Mouse (Mus musculus): ENCODE data around the gene Wasf2. TPM values are rescaled to one million over a fixed set of nuclear protein-coding genes. Genes with fewer than 3 reads are reported as not detected.

Wasf2 gene
- polyA plus RNA-seq, 1 experiment: 97.6 TPM

GRCm38 (mm10) chr4:133087177-133087714, 43.1 kb upstream of the Wasf2 start:
- Histone ChIP-seq H3K36me3 (ENCODE audit: control insufficient read depth, insufficient read depth, low read length) (no peaks in the 10 kb centered on the region), H3K27me3 (ENCODE audit: control insufficient read depth, insufficient read depth, low read length) (no peaks in the 10 kb centered on the region), H3K4me3 (ENCODE audit: low read depth, low read length) (no peak overlapping the region), H3K4me1 (ENCODE audit: control insufficient read depth, insufficient read depth, insufficient read length, low read length) (peaks cover 45% of the 10 kb centered on the region), H3K27ac (ENCODE audit: insufficient read depth, low read depth, low read length) (peak overlapping the region; percentile 13; the same call in 1 of the 2 replicates)
- WGBS: 87% methylated on average over 6 of the region's 6 CpGs
- no peak for TF ChIP-seq CTCF (IDR thresholded peaks at IDR 0.05; ENCODE audit: extremely low read depth, insufficient read length, insufficient replicate concordance, low read depth, low read length)
- TF ChIP-seq POLR2A (IDR thresholded peaks at IDR 0.05; ENCODE audit: low read depth, low read length): no peak

- H3K27me3 ChIP-seq (ENCODE audit: control insufficient read depth, insufficient read depth, low read length): no peaks in the 10 kb centered on the region
- 70% methylated on average over 8 of the region's 8 CpGs for WGBS
These were observed 42.5 kb upstream of the Wasf2 start for GRCm38 (mm10) chr4:133087835-133088234.

GRCm38 (mm10) chr4:133089319-133089718, 41.0 kb upstream of the Wasf2 start:
- peaks cover 52% of the 10 kb centered on the region for H3K4me1 ChIP-seq (ENCODE audit: control insufficient read depth, insufficient read depth, insufficient read length, low read length)
- TF ChIP-seq CTCF (IDR thresholded peaks at IDR 0.05; ENCODE audit: extremely low read depth, insufficient read length, insufficient replicate concordance, low read depth, low read length) (no peak), POLR2A (IDR thresholded peaks at IDR 0.05; ENCODE audit: low read depth, low read length) (no peak)
- WGBS: 20% methylated on average over 9 of the region's 9 CpGs
- H3K27ac ChIP-seq (ENCODE audit: insufficient read depth, low read depth, low read length): no peak overlapping the region
- no peaks in the 10 kb centered on the region for H3K27me3 ChIP-seq (ENCODE audit: control insufficient read depth, insufficient read depth, low read length)
- no peaks in the 10 kb centered on the region for H3K36me3 ChIP-seq (ENCODE audit: control insufficient read depth, insufficient read depth, low read length)
- H3K4me3 ChIP-seq (ENCODE audit: low read depth, low read length): no peak overlapping the region

More at GRCm38 (mm10) chr4:133087835-133088234, 42.5 kb upstream of the Wasf2 start:
- H3K27ac ChIP-seq (ENCODE audit: insufficient read depth, low read depth, low read length): peak overlapping the region; percentile 13; the same call in 1 of the 2 replicates
- no peak for TF ChIP-seq CTCF (IDR thresholded peaks at IDR 0.05; ENCODE audit: extremely low read depth, insufficient read length, insufficient replicate concordance, low read depth, low read length)
- no peak for TF ChIP-seq POLR2A (IDR thresholded peaks at IDR 0.05; ENCODE audit: low read depth, low read length)
- H3K4me3 ChIP-seq (ENCODE audit: low read depth, low read length): no peak overlapping the region
- H3K4me1 ChIP-seq (ENCODE audit: control insufficient read depth, insufficient read depth, insufficient read length, low read length): peaks cover 49% of the 10 kb centered on the region
- no peaks in the 10 kb centered on the region for H3K36me3 ChIP-seq (ENCODE audit: control insufficient read depth, insufficient read depth, low read length)

- TF ChIP-seq POLR2A (IDR thresholded peaks at IDR 0.05; ENCODE audit: low read depth, low read length): no peak
- Histone ChIP-seq H3K4me1 (ENCODE audit: control insufficient read depth, insufficient read depth, insufficient read length, low read length) (peaks cover 51% of the 10 kb centered on the region), H3K27ac (ENCODE audit: insufficient read depth, low read depth, low read length) (no peak overlapping the region)
These were observed 40.5 kb upstream of the Wasf2 start for GRCm38 (mm10) chr4:133089802-133090201.

GRCm38 (mm10) chr4:133090276-133090719, 40.0 kb upstream of the Wasf2 start:
- TF ChIP-seq POLR2A (IDR thresholded peaks at IDR 0.05; ENCODE audit: low read depth, low read length): no peak
- no peak for TF ChIP-seq CTCF (IDR thresholded peaks at IDR 0.05; ENCODE audit: extremely low read depth, insufficient read length, insufficient replicate concordance, low read depth, low read length)
- H3K36me3 ChIP-seq (ENCODE audit: control insufficient read depth, insufficient read depth, low read length): no peaks in the 10 kb centered on the region
- H3K4me3 ChIP-seq (ENCODE audit: low read depth, low read length): no peak overlapping the region
- 34% methylated on average over 8 of the region's 8 CpGs for WGBS
- no peaks in the 10 kb centered on the region for H3K27me3 ChIP-seq (ENCODE audit: control insufficient read depth, insufficient read depth, low read length)
- peaks cover 55% of the 10 kb centered on the region for H3K4me1 ChIP-seq (ENCODE audit: control insufficient read depth, insufficient read depth, insufficient read length, low read length)
- peak overlapping the region; percentile 27; the same call in 1 of the 2 replicates for H3K27ac ChIP-seq (ENCODE audit: insufficient read depth, low read depth, low read length)

More at GRCm38 (mm10) chr4:133089802-133090201, 40.5 kb upstream of the Wasf2 start:
- H3K36me3 ChIP-seq (ENCODE audit: control insufficient read depth, insufficient read depth, low read length): no peaks in the 10 kb centered on the region
- 70% methylated on average over 4 of the region's 4 CpGs for WGBS
- no peaks in the 10 kb centered on the region for H3K27me3 ChIP-seq (ENCODE audit: control insufficient read depth, insufficient read depth, low read length)
- H3K4me3 ChIP-seq (ENCODE audit: low read depth, low read length): no peak overlapping the region

- Histone ChIP-seq H3K27ac (ENCODE audit: insufficient read depth, low read depth, low read length) (no peak overlapping the region), H3K4me1 (ENCODE audit: control insufficient read depth, insufficient read depth, insufficient read length, low read length) (peaks cover 57% of the 10 kb centered on the region), H3K27me3 (ENCODE audit: control insufficient read depth, insufficient read depth, low read length) (no peaks in the 10 kb centered on the region), H3K36me3 (ENCODE audit: control insufficient read depth, insufficient read depth, low read length) (no peaks in the 10 kb centered on the region), H3K4me3 (ENCODE audit: low read depth, low read length) (no peak overlapping the region)
- no peak for TF ChIP-seq POLR2A (IDR thresholded peaks at IDR 0.05; ENCODE audit: low read depth, low read length)
- TF ChIP-seq CTCF (IDR thresholded peaks at IDR 0.05; ENCODE audit: extremely low read depth, insufficient read length, insufficient replicate concordance, low read depth, low read length): no peak
- WGBS: 44% methylated on average over 18 of the region's 18 CpGs
These were observed 39.4 kb upstream of the Wasf2 start for GRCm38 (mm10) chr4:133090720-133091458.

- Histone ChIP-seq H3K27me3 (ENCODE audit: control insufficient read depth, insufficient read depth, low read length) (no peaks in the 10 kb centered on the region), H3K4me1 (ENCODE audit: control insufficient read depth, insufficient read depth, insufficient read length, low read length) (peaks cover 57% of the 10 kb centered on the region), H3K36me3 (ENCODE audit: control insufficient read depth, insufficient read depth, low read length) (no peaks in the 10 kb centered on the region), H3K4me3 (ENCODE audit: low read depth, low read length) (no peak overlapping the region), H3K27ac (ENCODE audit: insufficient read depth, low read depth, low read length) (no peak overlapping the region)
- TF ChIP-seq CTCF (IDR thresholded peaks at IDR 0.05; ENCODE audit: extremely low read depth, insufficient read length, insufficient replicate concordance, low read depth, low read length) (no peak), POLR2A (IDR thresholded peaks at IDR 0.05; ENCODE audit: low read depth, low read length) (no peak)
- WGBS: 82% methylated on average over 4 of the region's 4 CpGs
These were observed 38.9 kb upstream of the Wasf2 start for GRCm38 (mm10) chr4:133091459-133091785.

All from small intestine, adult 2 months (tissue).